Mouse (Mus musculus): ENCODE data around the gene Brsk2. TPM values are rescaled to one million over a fixed set of nuclear protein-coding genes. Genes with fewer than 3 reads are reported as not detected.
"Not testable (repeated sequence)": the region's sequence is repeated elsewhere in the genome, so short reads cannot be mapped to it uniquely, and the experiment has no call there.

Gene Brsk2
- total RNA-seq (2021): 100 to 1,000 TPM; 175 TPM

- intact Hi-C loops (cut with DNase I): loop anchor here (5.0 kb wide), 1 partner anchor 47 kb away; no protein-coding TSS in a partner anchor
- peak; percentile 97 to 98 for DNase-seq (ENCODE audit: extremely low spot score in 1 of 2, low spot score in 2 of 2)
Observed at GRCm38 (mm10) chr7:141948906-141949798, at the start of gene Brsk2. Gene Brsk2 (plus strand): TSS chr7:141949751.

GRCm38 (mm10) chr7:141901825-141902224 is 47.7 kb upstream of the Brsk2 start:
- no peak for DNase-seq (ENCODE audit: extremely low spot score in 1 of 2, low spot score in 2 of 2)
- intact Hi-C loops (cut with DNase I): loop anchor here (2.0 to 5.0 kb wide), 2 partner anchors 27 to 45 kb away; partner anchors contain the start of gene Brsk2

- intact Hi-C loops (cut with DNase I): loop anchor here (2.0 to 5.0 kb wide), 2 partner anchors 27 to 45 kb away; partner anchors contain the start of gene Brsk2
- DNase-seq (ENCODE audit: extremely low spot score in 1 of 2, low spot score in 2 of 2): peak; percentile 97 to 100
Observed at GRCm38 (mm10) chr7:141902269-141902729, 47.3 kb upstream of the Brsk2 start.

GRCm38 (mm10) chr7:141902791-141903190 is 46.8 kb upstream of the Brsk2 start:
- intact Hi-C loops (cut with DNase I): loop anchor here (2.0 to 5.0 kb wide), 2 partner anchors 26 to 45 kb away; partner anchors contain the start of gene Brsk2

GRCm38 (mm10) chr7:141908591-141908990 is 41.0 kb upstream of the Brsk2 start:
- no peak for DNase-seq (ENCODE audit: extremely low spot score in 1 of 2, low spot score in 2 of 2)
- intact Hi-C loops (cut with DNase I): no loop called here

More at GRCm38 (mm10) chr7:141902791-141903190, 46.8 kb upstream of the Brsk2 start:
- peak; percentile 28 to 29 for DNase-seq (ENCODE audit: extremely low spot score in 1 of 2, low spot score in 2 of 2)

GRCm38 (mm10) chr7:141911305-141911704 is 38.2 kb upstream of the Brsk2 start:
- DNase-seq (ENCODE audit: extremely low spot score in 1 of 2, low spot score in 2 of 2): no peak
- intact Hi-C loops (cut with DNase I): no loop called here

- DNase-seq (ENCODE audit: extremely low spot score in 1 of 2, low spot score in 2 of 2): no peak
- intact Hi-C loops (cut with DNase I): no loop called here
Observed at GRCm38 (mm10) chr7:141918407-141918806, 31.1 kb upstream of the Brsk2 start, which contains the start of gene Tollip. Gene Tollip (minus strand): TSS chr7:141918507.

GRCm38 (mm10) chr7:141924121-141924520 is 25.4 kb upstream of the Brsk2 start:
- DNase-seq (ENCODE audit: extremely low spot score in 1 of 2, low spot score in 2 of 2); intact Hi-C loops (cut with DNase I): not testable (repeated sequence)

- intact Hi-C loops (cut with DNase I): no loop called here
- DNase-seq (ENCODE audit: extremely low spot score in 1 of 2, low spot score in 2 of 2): peak in 1 of 2 experiments; percentile 82
Observed at GRCm38 (mm10) chr7:141924917-141925316, 24.6 kb upstream of the Brsk2 start.

GRCm38 (mm10) chr7:141928642-141929041 is 20.9 kb upstream of the Brsk2 start:
- DNase-seq (ENCODE audit: extremely low spot score in 1 of 2, low spot score in 2 of 2): peak; percentile 42 to 63
- intact Hi-C loops (cut with DNase I): loop anchor here (2.0 kb wide), 1 partner anchor 26 kb away; no protein-coding TSS in a partner anchor

- peak in 1 of 2 experiments; percentile 57 for DNase-seq (ENCODE audit: extremely low spot score in 1 of 2, low spot score in 2 of 2)
- intact Hi-C loops (cut with DNase I): no loop called here
Observed at GRCm38 (mm10) chr7:141934128-141934898, 15.2 kb upstream of the Brsk2 start.

- intact Hi-C loops (cut with DNase I): no loop called here
- no peak for DNase-seq (ENCODE audit: extremely low spot score in 1 of 2, low spot score in 2 of 2)
Observed at GRCm38 (mm10) chr7:141934951-141935350, 14.6 kb upstream of the Brsk2 start.

- DNase-seq (ENCODE audit: extremely low spot score in 1 of 2, low spot score in 2 of 2): no peak
- intact Hi-C loops (cut with DNase I): no loop called here
Observed at GRCm38 (mm10) chr7:141943444-141943843, 6.1 kb upstream of the Brsk2 start.

- intact Hi-C loops (cut with DNase I): loop anchor here (5.0 kb wide), 1 partner anchor 44 kb away; no protein-coding TSS in a partner anchor
- DNase-seq (ENCODE audit: extremely low spot score in 1 of 2, low spot score in 2 of 2): peak; percentile 68 to 86
Observed at GRCm38 (mm10) chr7:141945927-141946326, 3.6 kb upstream of the Brsk2 start.

GRCm38 (mm10) chr7:141947512-141947911 is 2.0 kb upstream of the Brsk2 start:
- intact Hi-C loops (cut with DNase I): loop anchor here (5.0 kb wide), 1 partner anchor 45 kb away; no protein-coding TSS in a partner anchor
- no peak for DNase-seq (ENCODE audit: extremely low spot score in 1 of 2, low spot score in 2 of 2)

- intact Hi-C loops (cut with DNase I): loop anchor here (5.0 kb wide), 1 partner anchor 46 kb away; no protein-coding TSS in a partner anchor
- DNase-seq (ENCODE audit: extremely low spot score in 1 of 2, low spot score in 2 of 2): no peak
Observed at GRCm38 (mm10) chr7:141948045-141948444, 1.5 kb upstream of the Brsk2 start.

- intact Hi-C loops (cut with DNase I): loop anchor here (5.0 kb wide), 1 partner anchor 47 kb away; no protein-coding TSS in a partner anchor
- DNase-seq (ENCODE audit: extremely low spot score in 1 of 2, low spot score in 2 of 2): no peak
Observed at GRCm38 (mm10) chr7:141949799-141950103, 200 bp downstream of the Brsk2 start.

GRCm38 (mm10) chr7:141950104-141951013 is 808 bp downstream of the Brsk2 start:
- intact Hi-C loops (cut with DNase I): no loop called here
- DNase-seq (ENCODE audit: extremely low spot score in 1 of 2, low spot score in 2 of 2): peak in 1 of 2 experiments; percentile 68
